Mouse (Mus musculus) liver, embryonic 13.5 days (tissue): ENCODE measurements around the gene Brap. TPM values are rescaled to one million over a fixed set of nuclear protein-coding genes. Genes with fewer than 3 reads are reported as not detected.
"Not testable (repeated sequence)": the region's sequence is repeated elsewhere in the genome, so short reads cannot be mapped to it uniquely, and the experiment has no call there.

Experiments
- ATAC-seq: fragments of 200-750 bp; cut with Nextera tagmentation; 2 replicates; pipeline ENCODE4 v1.8.0; 2017; ENCODE audit warnings: low read depth, mild to moderate bottlenecking, moderate number of reproducible peaks, moderate library complexity
- DNase-seq: peaks from one replicate; pipeline ENCODE4 v3.0.0; 2022
- H3K27ac ChIP-seq: fragments of 300-500 bp; sonication (generic); 2 replicates; pipeline ENCODE4 v1.5.1; 2015; ENCODE audit warnings: moderate library complexity, mild to moderate bottlenecking, inconsistent platforms
- H3K27me3 ChIP-seq: fragments of 300-500 bp; sonication (generic); 2 replicates; pipeline ENCODE4 v1.6.1; 2015; ENCODE audit warnings: mild to moderate bottlenecking, inconsistent platforms
- H3K36me3 ChIP-seq: fragments of 300-500 bp; sonication (generic); 2 replicates; pipeline ENCODE4 v1.6.1; 2015; ENCODE audit warnings: mild to moderate bottlenecking, inconsistent platforms
- H3K4me1 ChIP-seq: fragments of 300-500 bp; sonication (generic); replicated peaks from 2 replicates; pipeline ENCODE4 v1.6.1; 2015; ENCODE audit warnings: inconsistent platforms
- H3K4me2 ChIP-seq: fragments of 300-500 bp; sonication (generic); 2 replicates; pipeline ENCODE4 v1.6.1; 2015; ENCODE audit warnings: inconsistent platforms, mild to moderate bottlenecking, moderate library complexity
- H3K4me3 ChIP-seq: fragments of 300-500 bp; sonication (generic); replicated peaks from 2 replicates; pipeline ENCODE4 v1.5.1; 2015; ENCODE audit warnings: mild to moderate bottlenecking, inconsistent platforms
- H3K9ac ChIP-seq: fragments of 300-500 bp; sonication (generic); 2 replicates; pipeline ENCODE4 v1.6.1; 2015; ENCODE audit warnings: mild to moderate bottlenecking, inconsistent platforms
- H3K9me3 ChIP-seq: fragments of 300-500 bp; sonication (generic); replicated peaks from 2 replicates; pipeline ENCODE4 v1.6.1; 2016; ENCODE audit warnings: inconsistent platforms
- WGBS: fragments of 180-500 bp; shearing (Covaris S2); methylation state at CpG from one replicate; pipeline ENCODE4 v1.1.7; 2015; ENCODE audit not compliant: insufficient replicate concordance; 5-methylcytosine and 5-hydroxymethylcytosine counted together
- polyA plus RNA-seq: library from polyadenylated mRNA; unstranded; fragments of >200 nt; fragmentation: Nextera tagmentation; extraction: Ambion mirVana; gene quantifications from 2 replicates; pipeline ENCODE4 v1.2.1, GENCODE M21; 2015

Brap gene
- polyA plus RNA-seq, 1 experiment from 2014 or later = 23.9 TPM

DNA sequence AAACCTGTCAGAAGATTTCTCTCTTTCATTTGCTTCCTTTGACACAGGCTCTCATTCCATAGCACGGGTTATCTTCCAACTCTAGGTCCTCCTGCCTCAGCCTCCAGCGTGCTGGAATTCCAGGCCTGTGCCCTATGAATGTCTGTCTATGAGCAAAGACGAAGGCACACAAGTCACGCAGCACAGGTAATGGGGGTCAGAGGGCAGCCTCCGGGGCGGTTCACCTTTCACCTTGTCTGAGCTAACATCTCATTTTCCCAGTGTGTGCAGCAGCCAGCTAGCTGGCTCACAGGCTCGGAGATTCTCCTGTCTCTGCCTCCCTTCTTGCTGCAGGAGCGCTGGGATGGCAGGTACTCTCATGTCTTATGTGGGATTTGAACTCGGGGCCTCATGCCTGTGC, 20.8 kb upstream of the Brap start:
- Histone ChIP-seq H3K4me1 (0 out of 2 replicates have a peak, but pooled peaks cover 1% of the 10 kb centered on the region), H3K36me3 (no peaks in the 10 kb centered on the region)
- WGBS = 74% methylated on average over 9 of the region's 9 CpGs

GRCm38 (mm10) chr5:121649134-121649533, 11.2 kb upstream of the Brap start:
- Histone ChIP-seq H3K27ac (no peak overlapping the region), H3K4me1 (0 out of 2 replicates have a peak, but pooled peaks cover 4% of the 10 kb centered on the region), H3K9ac (no peak overlapping the region), H3K4me2 (no peak overlapping the region), H3K9me3 (no peaks in the 10 kb centered on the region), H3K36me3 (no peaks in the 10 kb centered on the region; the same call in 1 of the 2 replicates), H3K4me3 (no peak overlapping the region), H3K27me3 (no peaks in the 10 kb centered on the region)
- ATAC-seq = no peak
- DNase-seq = no peak
- WGBS = 65% methylated on average over 7 of the region's 7 CpGs

More for the DNA sequence above, 20.8 kb upstream of the Brap start:
- no peak for DNase-seq
- no peak overlapping the region for H3K4me2 ChIP-seq
- H3K27ac ChIP-seq = no peak overlapping the region
- no peak overlapping the region for H3K4me3 ChIP-seq
- no peak for ATAC-seq
- H3K27me3 ChIP-seq = no peaks in the 10 kb centered on the region
- no peaks in the 10 kb centered on the region for H3K9me3 ChIP-seq
- no peak overlapping the region for H3K9ac ChIP-seq

DNA sequence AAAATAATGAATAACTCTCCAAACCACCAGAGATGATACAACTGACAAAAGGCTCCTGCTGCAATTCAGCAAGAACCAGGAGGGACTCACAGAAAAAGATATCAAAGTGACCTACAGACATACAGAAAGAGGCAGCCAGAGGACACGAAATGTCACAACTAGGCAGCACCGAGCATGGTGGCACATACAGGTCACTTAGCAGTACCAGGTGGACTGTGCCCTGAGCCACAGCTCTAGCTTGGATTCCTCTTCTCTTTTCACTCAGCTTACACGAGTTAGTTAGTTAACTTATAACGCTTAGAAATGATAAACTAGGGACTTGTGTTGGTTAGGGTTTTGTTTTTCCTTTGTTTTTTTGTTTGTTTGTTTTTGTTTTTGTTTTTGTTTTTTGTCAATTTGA, 5.8 kb upstream of the Brap start:
- ATAC-seq = no peak
- WGBS = 65% methylated on average over 4 of the region's 4 CpGs

DNA sequence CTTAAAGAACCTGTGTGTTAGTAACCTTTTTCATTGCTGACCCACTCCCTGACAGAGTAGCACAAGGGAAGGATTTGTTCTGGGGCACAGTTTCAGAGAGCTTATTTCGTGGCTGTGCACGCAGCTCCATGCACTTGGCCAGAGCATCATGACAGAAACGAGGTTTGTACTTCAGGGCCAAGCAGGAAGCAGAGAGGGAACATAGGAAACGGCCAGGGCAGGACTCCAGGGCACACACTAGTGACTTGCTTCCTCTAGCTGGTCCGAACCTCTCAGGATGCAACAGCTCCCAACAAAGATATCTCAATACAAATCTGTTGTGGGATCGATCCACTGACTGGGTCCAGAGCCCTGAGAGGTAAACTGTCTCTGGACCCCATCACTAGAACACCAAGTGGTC, 3.5 kb upstream of the Brap start:
- H3K36me3 ChIP-seq, H3K9me3 ChIP-seq, H3K9ac ChIP-seq, DNase-seq, H3K27ac ChIP-seq, ATAC-seq, H3K4me3 ChIP-seq, H3K4me2 ChIP-seq, H3K27me3 ChIP-seq: not testable (repeated sequence)
- WGBS = 49% methylated on average over 6 of the region's 6 CpGs
- H3K4me1 ChIP-seq = peaks cover 20% of the 10 kb centered on the region

More for the DNA sequence above, 5.8 kb upstream of the Brap start:
- Histone ChIP-seq H3K4me1 (peaks cover 4% of the 10 kb centered on the region), H3K9ac (no peak overlapping the region), H3K9me3 (no peaks in the 10 kb centered on the region), H3K27ac (no peak overlapping the region), H3K4me3 (no peak overlapping the region), H3K36me3 (no peaks in the 10 kb centered on the region), H3K27me3 (no peaks in the 10 kb centered on the region), H3K4me2 (no peak overlapping the region)
- DNase-seq = no peak

- H3K27me3 ChIP-seq, H3K27ac ChIP-seq, H3K9ac ChIP-seq, H3K36me3 ChIP-seq, H3K4me3 ChIP-seq, DNase-seq, H3K4me2 ChIP-seq, ATAC-seq, H3K9me3 ChIP-seq: not testable (repeated sequence)
- WGBS = 75% methylated on average over 6 of the region's 6 CpGs
- peaks cover 28% of the 10 kb centered on the region for H3K4me1 ChIP-seq
Observed at GRCm38 (mm10) chr5:121657656-121658055, 2.7 kb upstream of the Brap start.

DNA sequence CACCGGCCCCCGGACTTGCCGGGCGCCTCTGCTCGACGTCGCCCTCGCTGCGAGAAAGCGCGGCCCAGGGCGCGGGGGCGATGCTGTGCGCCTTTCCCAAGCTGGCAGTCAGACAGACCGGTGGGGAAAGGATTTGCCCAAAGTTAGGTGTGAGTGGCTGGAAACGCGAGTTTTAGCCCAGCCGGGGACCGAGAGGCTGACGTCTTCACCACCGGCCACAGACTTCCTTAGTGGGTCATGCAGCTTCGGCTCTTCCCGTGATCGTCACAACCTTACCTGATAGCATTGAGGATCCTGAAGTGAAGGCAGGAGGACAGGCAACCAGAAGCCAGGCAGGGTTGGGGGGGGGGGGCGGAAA, 513 bp downstream of the Brap start:
- peaks cover 36% of the 10 kb centered on the region for H3K4me1 ChIP-seq
- peak overlapping the region; percentile 84 for H3K27ac ChIP-seq
- DNase-seq (no peak), ATAC-seq (peak; percentile 48)
- H3K9me3 ChIP-seq = no peaks in the 10 kb centered on the region
- peaks cover 37% of the 10 kb centered on the region for H3K36me3 ChIP-seq
- H3K4me3 ChIP-seq = peak overlapping the region; percentile 98
- peak overlapping the region; percentile 99 for H3K9ac ChIP-seq
- no peaks in the 10 kb centered on the region for H3K27me3 ChIP-seq
- peak overlapping the region; percentile 82 for H3K4me2 ChIP-seq
- WGBS = 0% methylated on average over 25 of the region's 26 CpGs

GRCm38 (mm10) chr5:121661494-121661893, 1.1 kb downstream of the Brap start:
- H3K27me3 ChIP-seq = no peaks in the 10 kb centered on the region
- no peaks in the 10 kb centered on the region for H3K9me3 ChIP-seq
- peak overlapping the region; percentile 99 for H3K9ac ChIP-seq
- peaks cover 43% of the 10 kb centered on the region for H3K36me3 ChIP-seq
- H3K4me2 ChIP-seq = peak overlapping the region; percentile 82
- 85% methylated on average over 5 of the region's 5 CpGs for WGBS
- H3K27ac ChIP-seq = no peak overlapping the region
- H3K4me3 ChIP-seq = peak overlapping the region; percentile 98
- peaks cover 36% of the 10 kb centered on the region for H3K4me1 ChIP-seq
- ATAC-seq (no peak), DNase-seq (no peak)

DNA sequence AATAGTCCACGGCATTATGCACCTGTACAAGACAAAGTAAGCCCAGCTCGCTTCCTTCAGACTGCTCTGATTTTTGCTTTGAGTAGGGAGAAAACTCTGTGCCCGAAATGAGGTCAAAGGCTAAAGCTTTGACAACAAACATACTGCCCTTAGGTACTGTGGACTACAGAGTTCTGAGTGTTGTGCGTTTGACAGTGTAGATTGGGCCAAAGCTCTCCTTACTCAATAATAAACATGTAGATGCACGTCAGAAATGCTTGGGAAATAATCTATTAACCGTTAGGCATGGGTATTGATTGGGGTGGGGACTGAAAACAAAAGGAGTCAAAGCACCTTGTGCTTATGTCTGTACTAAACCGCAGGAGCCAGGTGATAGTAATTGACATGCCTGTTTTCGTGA, 3.1 kb downstream of the Brap start:
- H3K9ac ChIP-seq = no peak overlapping the region
- no peak overlapping the region for H3K4me3 ChIP-seq
- WGBS = 81% methylated on average over 8 of the region's 8 CpGs
- ATAC-seq (no peak), DNase-seq (no peak)
- no peaks in the 10 kb centered on the region for H3K9me3 ChIP-seq
- peaks cover 38% of the 10 kb centered on the region for H3K4me1 ChIP-seq
- H3K36me3 ChIP-seq = peaks cover 59% of the 10 kb centered on the region
- H3K27me3 ChIP-seq = no peaks in the 10 kb centered on the region
- no peak overlapping the region for H3K27ac ChIP-seq
- no peak overlapping the region for H3K4me2 ChIP-seq

DNA sequence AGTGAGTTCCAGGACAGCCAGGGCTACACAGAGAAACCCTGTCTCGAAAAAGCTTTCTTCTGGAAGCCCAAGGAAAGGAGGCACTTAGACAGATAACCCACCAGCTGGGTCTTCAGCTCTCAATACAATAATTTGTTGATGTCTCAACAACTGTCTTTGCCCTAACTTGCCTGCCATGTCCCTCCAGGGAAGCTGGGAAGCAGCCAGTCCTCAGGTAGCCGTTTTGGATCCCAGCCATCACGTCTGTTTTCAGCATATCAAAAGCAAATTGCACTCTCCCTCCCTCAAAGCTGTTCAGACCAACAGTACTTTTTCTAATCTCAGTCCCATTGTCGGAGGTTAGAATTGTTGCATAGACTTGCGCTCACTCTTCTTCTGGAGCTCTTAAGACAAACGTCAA, 3.7 kb downstream of the Brap start:
- ATAC-seq (no peak), DNase-seq (no peak)
- no peak overlapping the region for H3K27ac ChIP-seq
- no peak overlapping the region for H3K9ac ChIP-seq
- H3K4me2 ChIP-seq = no peak overlapping the region
- peaks cover 35% of the 10 kb centered on the region for H3K4me1 ChIP-seq
- H3K27me3 ChIP-seq = no peaks in the 10 kb centered on the region
- H3K9me3 ChIP-seq = no peaks in the 10 kb centered on the region
- H3K36me3 ChIP-seq = peaks cover 65% of the 10 kb centered on the region
- 77% methylated on average over 6 of the region's 6 CpGs for WGBS
- no peak overlapping the region for H3K4me3 ChIP-seq

- H3K27ac ChIP-seq = no peak overlapping the region
- no peaks in the 10 kb centered on the region for H3K27me3 ChIP-seq
- no peaks in the 10 kb centered on the region for H3K9me3 ChIP-seq
- H3K4me1 ChIP-seq = peaks cover 29% of the 10 kb centered on the region
- H3K4me3 ChIP-seq = no peak overlapping the region
- H3K36me3 ChIP-seq = peaks cover 69% of the 10 kb centered on the region
- no peak for ATAC-seq
- no peak overlapping the region for H3K9ac ChIP-seq
- H3K4me2 ChIP-seq = no peak overlapping the region
- DNase-seq = no peak
- 91% methylated on average over 9 of the region's 9 CpGs for WGBS
Observed at GRCm38 (mm10) chr5:121664971-121665370, 4.6 kb downstream of the Brap start.

- no peak overlapping the region for H3K27ac ChIP-seq
- no peak overlapping the region for H3K9ac ChIP-seq
- no peak for ATAC-seq
- DNase-seq = no peak
- H3K9me3 ChIP-seq = no peaks in the 10 kb centered on the region
- H3K36me3 ChIP-seq = peaks cover 85% of the 10 kb centered on the region
- WGBS = 62% methylated on average over 4 of the region's 4 CpGs
- H3K27me3 ChIP-seq = no peaks in the 10 kb centered on the region
- H3K4me3 ChIP-seq = no peak overlapping the region
- no peak overlapping the region for H3K4me2 ChIP-seq
- peaks cover 16% of the 10 kb centered on the region for H3K4me1 ChIP-seq
Observed at GRCm38 (mm10) chr5:121667067-121667466, 6.7 kb downstream of the Brap start.

DNA sequence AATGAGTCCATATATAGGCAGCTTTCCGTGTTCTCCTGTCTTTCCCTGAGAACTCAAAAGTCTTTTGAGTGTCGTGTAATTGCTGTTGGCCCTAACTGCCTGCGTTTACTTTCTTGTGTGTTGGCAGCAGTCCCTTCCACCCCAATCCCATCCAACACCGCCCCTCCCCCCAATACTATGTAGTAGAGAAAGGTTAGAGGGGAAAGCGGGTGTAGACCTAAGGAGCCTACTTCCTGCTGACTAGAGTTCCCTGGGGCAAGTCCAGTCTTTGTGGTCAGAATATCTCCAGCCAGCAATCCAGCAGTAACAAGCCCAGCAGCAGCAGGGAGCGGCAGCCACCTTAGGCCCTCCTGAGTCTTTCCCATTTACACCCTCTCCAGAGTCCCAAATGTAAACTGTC, 8.0 kb downstream of the Brap start:
- Histone ChIP-seq H3K27ac (no peak overlapping the region), H3K4me3 (no peak overlapping the region), H3K4me2 (no peak overlapping the region), H3K4me1 (peaks cover 4% of the 10 kb centered on the region; the same call in 1 of the 2 replicates), H3K9me3 (no peaks in the 10 kb centered on the region), H3K36me3 (peaks cover 84% of the 10 kb centered on the region), H3K9ac (no peak overlapping the region), H3K27me3 (no peaks in the 10 kb centered on the region)
- ATAC-seq (no peak), DNase-seq (no peak)
- WGBS = 72% methylated on average over 6 of the region's 6 CpGs
